Mouse (Mus musculus) stomach, embryonic 16.5 days (tissue): ENCODE measurements at regions not wholly inside any gene's neighbourhood (a gene's known extent, or its start where the extent isn't known, plus 50 kb on each side); places are given as distances from the start of the nearest gene placed in this dataset.

Experiments used
- ATAC-seq: fragments of 200-750 bp; cut with Nextera tagmentation; 2 replicates; pipeline ENCODE4 v1.8.0; 2017; ENCODE audit warnings: moderate number of reproducible peaks, moderate TSS enrichment; ENCODE audit not compliant: insufficient read depth, low FRiP score
- H3K27ac ChIP-seq: fragments of 300-500 bp; sonication (generic); 2 replicates; pipeline ENCODE4 v1.5.1; 2014; ENCODE audit warnings: low read length
- H3K27me3 ChIP-seq: fragments of 300-500 bp; sonication (generic); 2 replicates; pipeline ENCODE4 v1.6.1; 2014; ENCODE audit warnings: low read length, control low read depth, mixed read lengths; ENCODE audit not compliant: control insufficient read depth, insufficient read depth
- H3K36me3 ChIP-seq: fragments of 300-500 bp; sonication (generic); 2 replicates; pipeline ENCODE4 v1.6.1; 2014; ENCODE audit warnings: low read length; ENCODE audit not compliant: control insufficient read depth, insufficient read depth
- H3K4me1 ChIP-seq: fragments of 300-500 bp; sonication (generic); 2 replicates; pipeline ENCODE4 v1.6.1; 2014; ENCODE audit warnings: low read length, control low read depth, mixed read lengths; ENCODE audit not compliant: control insufficient read depth, insufficient read depth
- H3K4me2 ChIP-seq: fragments of 300-500 bp; sonication (generic); 2 replicates; pipeline ENCODE4 v1.6.1; 2014; ENCODE audit warnings: low read depth, low read length, mixed read lengths
- H3K4me3 ChIP-seq: fragments of 300-500 bp; sonication (generic); replicated peaks from 2 replicates; pipeline ENCODE4 v1.5.1; 2014; ENCODE audit warnings: mild to moderate bottlenecking, low read length
- H3K9ac ChIP-seq: fragments of 300-500 bp; sonication (generic); 2 replicates; pipeline ENCODE4 v1.6.1; 2014; ENCODE audit warnings: low read length
- H3K9me3 ChIP-seq: fragments of 300-500 bp; sonication (generic); replicated peaks from 2 replicates; pipeline ENCODE4 v1.6.1; 2016; ENCODE audit warnings: low read length, control low read depth; ENCODE audit not compliant: control insufficient read depth
- WGBS: fragments of 180-500 bp; shearing (Covaris S2); extraction: QIAGEN DNeasy Blood & Tissue Kit; methylation state at CpG from one replicate; pipeline ENCODE4 v1.1.7; 2014; 5-methylcytosine and 5-hydroxymethylcytosine counted together

DNA sequence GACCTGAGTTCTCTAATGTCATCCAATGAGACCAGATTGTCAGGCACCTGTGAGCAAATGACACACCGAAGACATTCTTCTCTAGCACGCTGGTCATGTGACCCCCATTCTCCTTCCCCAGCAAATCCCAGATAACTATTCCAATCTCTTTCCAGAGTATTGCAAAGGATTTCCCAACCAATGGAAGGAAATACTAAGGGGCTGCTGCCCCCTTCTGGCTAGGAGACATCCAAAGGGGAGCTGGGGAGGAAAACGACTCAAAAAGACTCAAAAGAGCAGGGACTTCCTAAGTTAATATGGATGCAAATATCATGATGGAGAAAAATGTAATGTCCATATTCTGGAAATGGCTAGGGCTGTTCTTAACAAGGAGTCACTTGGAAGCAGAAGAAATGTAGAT, 129.5 kb downstream of the Kcna5 start:
- H3K4me3 ChIP-seq: no peak overlapping the region
- ATAC-seq: no peak
- H3K27me3 ChIP-seq: no peaks in the 10 kb centered on the region
- H3K4me1 ChIP-seq: no peaks in the 10 kb centered on the region
- H3K27ac ChIP-seq: no peak overlapping the region
- no peaks in the 10 kb centered on the region for H3K9me3 ChIP-seq
- H3K9ac ChIP-seq: no peak overlapping the region
- H3K36me3 ChIP-seq: no peaks in the 10 kb centered on the region
- 35% methylated on average over 3 of the region's 3 CpGs for WGBS
- no peak overlapping the region for H3K4me2 ChIP-seq

- peak; percentile 33; the same call in 1 of the 2 replicates for ATAC-seq
- Histone ChIP-seq H3K4me1 (no peaks in the 10 kb centered on the region), H3K27me3 (peaks cover 2% of the 10 kb centered on the region; the same call in 1 of the 2 replicates), H3K36me3 (no peaks in the 10 kb centered on the region), H3K27ac (no peak overlapping the region), H3K9ac (no peak overlapping the region), H3K4me3 (no peak overlapping the region), H3K9me3 (no peaks in the 10 kb centered on the region), H3K4me2 (no peak overlapping the region)
- WGBS: 71% methylated on average over 12 of the region's 12 CpGs
These were observed 130.7 kb downstream of the Kcna5 start for GRCm38 (mm10) chr6:126404331-126405070.

DNA sequence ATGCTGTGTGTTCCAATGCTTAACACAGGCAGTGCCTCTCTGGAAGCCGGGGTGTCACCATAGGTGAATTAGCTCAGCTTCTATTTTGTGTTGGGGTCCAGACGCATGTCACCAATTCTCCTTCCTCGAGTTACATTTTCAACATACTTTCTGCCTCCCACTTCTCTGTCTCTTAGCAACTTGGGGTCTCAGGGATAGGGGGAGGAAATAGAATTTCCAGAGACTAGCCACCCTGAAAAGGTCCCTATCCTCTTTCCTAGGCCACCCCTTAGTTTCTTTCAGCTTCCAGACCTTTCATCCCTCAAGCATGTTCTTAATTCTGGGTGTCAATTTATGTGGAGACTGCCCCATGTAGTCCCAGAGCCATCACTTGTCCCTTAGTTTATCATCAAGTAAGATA, 135.6 kb downstream of the Kcna5 start:
- Histone ChIP-seq H3K9ac (no peak overlapping the region), H3K4me1 (0 out of 2 replicates have a peak, but pooled peaks cover under 1% of the 10 kb centered on the region), H3K4me2 (no peak overlapping the region), H3K36me3 (no peaks in the 10 kb centered on the region), H3K9me3 (no peaks in the 10 kb centered on the region), H3K4me3 (no peak overlapping the region), H3K27me3 (peaks cover 3% of the 10 kb centered on the region; the same call in 1 of the 2 replicates), H3K27ac (no peak overlapping the region)
- 81% methylated on average over 3 of the region's 3 CpGs for WGBS
- ATAC-seq: no peak

GRCm38 (mm10) chr6:126398641-126399040, 136.6 kb downstream of the Kcna5 start:
- Histone ChIP-seq H3K27ac (no peak overlapping the region), H3K9me3 (no peaks in the 10 kb centered on the region), H3K9ac (no peak overlapping the region), H3K27me3 (peaks cover 3% of the 10 kb centered on the region; the same call in 1 of the 2 replicates), H3K4me3 (no peak overlapping the region), H3K4me1 (0 out of 2 replicates have a peak, but pooled peaks cover 3% of the 10 kb centered on the region), H3K4me2 (no peak overlapping the region), H3K36me3 (no peaks in the 10 kb centered on the region)
- 55% methylated on average over 2 of the region's 2 CpGs for WGBS
- no peak for ATAC-seq

- Histone ChIP-seq H3K27ac (no peak overlapping the region), H3K4me1 (0 out of 2 replicates have a peak, but pooled peaks cover 3% of the 10 kb centered on the region), H3K9me3 (no peaks in the 10 kb centered on the region; the same call in 1 of the 2 replicates), H3K4me2 (no peak overlapping the region), H3K4me3 (no peak overlapping the region), H3K9ac (no peak overlapping the region), H3K27me3 (peaks cover 3% of the 10 kb centered on the region; the same call in 1 of the 2 replicates), H3K36me3 (no peaks in the 10 kb centered on the region)
- ATAC-seq: no peak
- 50% methylated on average over 3 of the region's 3 CpGs for WGBS
These were observed 140.2 kb downstream of the Kcna5 start for GRCm38 (mm10) chr6:126395015-126395414.

GRCm38 (mm10) chr6:126394111-126394809, 141.0 kb downstream of the Kcna5 start:
- Histone ChIP-seq H3K27ac (no peak overlapping the region), H3K4me3 (no peak overlapping the region), H3K36me3 (no peaks in the 10 kb centered on the region), H3K9ac (no peak overlapping the region), H3K4me2 (no peak overlapping the region), H3K9me3 (no peaks in the 10 kb centered on the region; the same call in 1 of the 2 replicates), H3K4me1 (0 out of 2 replicates have a peak, but pooled peaks cover 3% of the 10 kb centered on the region), H3K27me3 (no peaks in the 10 kb centered on the region; the same call in 1 of the 2 replicates)
- 16% methylated on average over 7 of the region's 7 CpGs for WGBS
- ATAC-seq: peak; percentile 82; the same call in 1 of the 2 replicates

- 33% methylated on average over 9 of the region's 9 CpGs for WGBS
- Histone ChIP-seq H3K4me2 (no peak overlapping the region), H3K4me3 (no peak overlapping the region), H3K4me1 (no peaks in the 10 kb centered on the region; the same call in 1 of the 2 replicates), H3K36me3 (no peaks in the 10 kb centered on the region), H3K27ac (no peak overlapping the region), H3K27me3 (no peaks in the 10 kb centered on the region; the same call in 1 of the 2 replicates), H3K9ac (no peak overlapping the region), H3K9me3 (no peaks in the 10 kb centered on the region)
- peak; percentile 50; the same call in 1 of the 2 replicates for ATAC-seq
These were observed 150.8 kb downstream of the Kcna5 start for GRCm38 (mm10) chr6:126384210-126385012.

GRCm38 (mm10) chr6:126377216-126377615, 158.0 kb downstream of the Kcna5 start:
- H3K36me3 ChIP-seq: no peaks in the 10 kb centered on the region
- H3K4me1 ChIP-seq: no peaks in the 10 kb centered on the region
- no peaks in the 10 kb centered on the region for H3K27me3 ChIP-seq
- H3K4me3 ChIP-seq: no peak overlapping the region
- WGBS: 72% methylated on average over 4 of the region's 4 CpGs
- H3K4me2 ChIP-seq: no peak overlapping the region
- no peak overlapping the region for H3K9ac ChIP-seq
- H3K27ac ChIP-seq: no peak overlapping the region
- ATAC-seq: no peak
- no peaks in the 10 kb centered on the region for H3K9me3 ChIP-seq
